Mouse (Mus musculus): Measurements from ENCODE around the gene Sult2b1.

The Sult2b1 gene

GRCm38 (mm10) chr7:45725151-45725550 lies 59.3 kb downstream of the Sult2b1 start:
- no peak for DNase-seq (ENCODE audit: low spot score in 2 of 2)

DNA sequence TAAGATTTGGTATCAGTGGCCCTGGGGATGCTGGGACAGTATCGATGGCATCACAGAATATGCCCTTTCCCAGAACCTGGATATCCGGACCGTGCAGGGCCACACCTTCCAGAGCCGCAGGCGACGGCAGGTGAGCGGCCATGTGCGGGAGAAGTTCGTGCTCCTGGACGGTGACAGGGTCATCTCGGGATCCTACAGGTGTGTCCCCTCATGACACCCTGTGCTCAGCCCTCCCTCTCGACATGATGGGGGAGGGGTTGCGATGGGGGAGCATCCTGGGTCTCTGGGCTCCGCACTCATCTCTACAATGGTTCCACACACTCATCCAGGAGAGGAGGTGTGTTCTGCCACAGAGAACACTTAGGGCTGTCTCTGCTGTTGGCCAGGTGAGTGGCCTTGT lies 60.7 kb downstream of the Sult2b1 start:
- no peak for DNase-seq (ENCODE audit: low spot score in 2 of 2)

- DNase-seq (ENCODE audit: low spot score in 2 of 2): no peak
These were observed 61.2 kb downstream of the Sult2b1 start for GRCm38 (mm10) chr7:45723301-45723700.

- no peak for DNase-seq (ENCODE audit: low spot score in 2 of 2)
These were observed 62.1 kb downstream of the Sult2b1 start for GRCm38 (mm10) chr7:45722348-45722713.

DNA sequence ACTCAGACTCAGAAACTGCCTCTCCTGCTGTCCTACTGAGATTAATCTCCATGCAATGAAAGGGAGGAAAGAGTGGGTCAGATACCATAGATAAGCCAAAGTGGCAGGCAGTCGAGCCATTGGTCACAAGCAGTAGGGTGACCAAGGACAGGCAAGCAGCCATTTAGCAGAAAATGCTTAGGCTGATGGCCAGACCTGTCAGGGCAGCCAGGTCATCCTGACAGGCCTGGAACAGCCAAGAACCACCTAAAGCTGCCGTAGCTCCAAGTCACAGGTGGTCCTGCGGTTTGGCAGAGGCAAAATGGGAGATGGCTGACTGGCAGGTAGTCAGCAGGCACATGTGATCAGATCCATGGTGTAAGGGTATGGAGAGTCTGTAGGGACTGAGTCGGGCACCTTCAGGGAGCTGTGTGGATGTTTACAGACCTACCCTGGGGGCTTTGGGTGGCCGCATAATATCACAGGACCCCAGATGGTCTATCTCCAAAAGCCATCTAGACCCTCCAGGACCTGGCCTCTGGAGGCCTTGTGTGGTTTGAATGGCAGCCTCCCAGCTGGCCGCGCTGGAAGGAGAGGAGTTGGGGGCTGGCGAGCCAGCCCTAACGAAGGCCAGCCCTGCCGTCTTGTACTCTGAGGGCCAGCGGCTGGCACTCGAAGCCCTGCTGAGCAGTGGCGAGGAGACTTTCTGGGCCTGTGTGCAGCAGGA lies 62.7 kb downstream of the Sult2b1 start:
- no peak for DNase-seq (ENCODE audit: low spot score in 2 of 2)

GRCm38 (mm10) chr7:45721234-45721571 lies 63.3 kb downstream of the Sult2b1 start:
- no peak for DNase-seq (ENCODE audit: low spot score in 2 of 2)

DNA sequence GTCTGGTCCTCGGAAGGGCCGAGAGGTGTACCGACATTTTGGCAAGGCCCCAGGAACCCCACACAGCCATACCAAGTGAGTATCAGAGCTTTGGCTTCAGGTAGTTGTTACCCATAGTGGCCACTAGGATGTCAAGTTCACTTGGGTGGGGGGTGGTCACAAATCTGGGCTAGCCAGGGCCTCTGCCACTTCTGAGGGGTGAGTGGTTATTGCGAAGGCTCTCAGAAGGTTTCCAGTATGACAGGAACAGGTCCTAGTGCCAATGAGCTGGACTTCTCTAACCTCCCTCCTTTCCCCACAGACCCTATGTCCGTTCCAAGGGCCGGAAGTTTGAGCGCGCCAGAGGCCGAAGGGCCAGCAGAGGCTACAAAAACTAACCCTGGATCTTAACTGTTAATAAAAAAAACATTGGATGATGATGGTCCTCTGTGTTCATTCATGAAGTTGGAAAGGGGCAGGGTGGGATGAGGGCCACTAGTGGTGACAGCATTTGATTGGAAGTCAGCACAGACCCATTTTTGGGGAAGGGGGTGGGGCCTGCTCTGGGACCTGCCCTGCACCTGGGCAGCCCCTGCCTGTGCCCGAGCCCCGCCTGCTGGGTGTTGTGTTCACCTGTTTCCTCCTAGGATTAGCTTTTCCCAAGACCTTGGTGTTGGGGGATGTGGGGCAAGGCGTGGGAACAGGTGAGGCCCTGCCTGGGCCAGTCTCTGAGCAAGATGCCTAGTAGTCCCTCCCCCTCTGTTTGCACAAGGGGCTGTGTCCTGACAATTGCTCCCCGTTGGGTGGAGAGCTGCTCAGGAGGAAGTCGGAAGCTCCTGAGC lies 63.8 kb downstream of the Sult2b1 start, which contains the start of gene Fam83e:
Fam83e (plus strand) TSS at position 800 of the 821 bp plus-strand sequence.
- peak in 1 of 2 experiments; percentile 13 for DNase-seq (ENCODE audit: low spot score in 2 of 2)

GRCm38 (mm10) chr7:45719738-45720412 lies 64.6 kb downstream of the Sult2b1 start:
- peak in 1 of 2 experiments; percentile 10 for DNase-seq (ENCODE audit: low spot score in 2 of 2)

DNA sequence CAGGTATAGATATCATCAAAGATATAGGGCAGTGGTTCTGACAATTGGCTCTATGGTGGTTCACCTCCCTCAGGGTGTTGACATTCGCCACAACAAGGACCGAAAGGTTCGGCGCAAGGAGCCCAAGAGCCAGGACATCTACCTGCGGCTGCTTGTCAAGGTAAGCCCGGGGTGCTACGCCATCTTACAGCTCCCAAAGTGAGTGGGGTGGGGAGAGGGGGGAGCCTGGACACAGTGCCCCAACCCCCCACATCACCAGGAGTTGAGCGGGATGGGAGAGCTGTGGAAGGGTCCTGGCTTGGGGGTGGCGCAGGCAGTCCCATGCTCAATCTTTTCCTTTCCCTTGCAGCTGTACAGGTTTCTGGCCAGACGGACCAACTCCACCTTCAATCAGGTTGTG lies 65.3 kb downstream of the Sult2b1 start:
- peak in 1 of 2 experiments; percentile 13 for DNase-seq (ENCODE audit: low spot score in 2 of 2)

DNA sequence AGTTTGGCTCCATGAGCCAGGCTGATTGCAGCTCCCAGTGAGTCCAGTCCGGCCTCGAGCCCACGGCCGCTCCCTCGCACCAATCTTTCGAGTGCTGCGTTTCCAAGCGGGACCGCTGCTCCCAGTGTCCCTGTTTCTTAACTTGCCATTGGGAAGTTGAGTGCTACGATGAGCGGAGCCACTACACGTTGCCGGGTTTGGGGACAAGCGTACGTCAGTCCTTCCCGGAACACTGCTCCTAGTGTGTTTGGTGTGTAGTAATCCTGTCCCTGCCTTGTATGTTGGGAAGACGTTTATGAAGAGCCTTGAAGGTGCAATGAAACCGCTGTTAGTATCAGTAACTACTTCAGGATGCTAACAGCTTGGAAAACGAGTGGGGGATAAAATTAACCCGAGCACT lies 66.1 kb downstream of the Sult2b1 start:
- DNase-seq (ENCODE audit: low spot score in 2 of 2): peak in 1 of 2 experiments; percentile 30

- DNase-seq (ENCODE audit: low spot score in 2 of 2): peak; percentile 98 to 99
These were observed 66.6 kb downstream of the Sult2b1 start, which contains the start of gene Sphk2 for GRCm38 (mm10) chr7:45717918-45718297. Gene Sphk2 (minus strand): TSS chr7:45718002.

GRCm38 (mm10) chr7:45716952-45717917 lies 67.2 kb downstream of the Sult2b1 start:
- DNase-seq (ENCODE audit: low spot score in 2 of 2): no peak

- DNase-seq (ENCODE audit: low spot score in 2 of 2): no peak
These were observed 68.0 kb downstream of the Sult2b1 start for GRCm38 (mm10) chr7:45716460-45716857.

DNA sequence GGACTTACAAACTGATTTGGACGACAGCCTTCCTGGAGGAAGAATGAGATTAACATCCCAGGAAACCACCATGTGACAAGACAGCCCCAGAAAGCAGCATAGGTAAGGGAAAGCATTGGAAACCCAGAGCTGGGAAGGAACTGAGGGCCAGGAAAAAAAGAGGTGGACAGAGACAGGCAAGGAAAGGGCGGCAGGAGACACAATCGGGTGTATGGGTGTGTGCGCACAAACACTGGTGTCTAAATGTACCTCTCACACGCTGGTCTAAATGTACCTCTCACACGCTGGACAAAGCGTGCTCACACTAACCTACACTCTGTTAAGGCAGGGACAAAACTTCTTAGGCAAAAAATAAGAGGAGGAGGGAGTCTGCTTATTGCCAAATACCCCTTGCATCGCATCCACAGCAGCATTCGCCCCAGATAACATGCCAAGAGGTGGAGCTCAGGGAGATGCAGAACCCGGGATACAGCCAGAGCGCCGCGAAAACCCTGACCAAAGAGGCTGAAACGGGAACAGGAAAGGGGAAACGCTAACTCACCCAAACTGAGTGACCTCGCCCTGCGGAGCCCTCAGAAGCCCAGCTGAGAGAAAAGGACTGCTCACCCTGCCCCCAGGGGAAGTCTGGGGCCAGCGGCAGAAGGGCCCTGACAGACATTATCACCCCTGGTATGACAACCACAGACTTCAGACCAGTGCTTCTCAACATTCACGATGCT lies 68.6 kb downstream of the Sult2b1 start:
- peak in 1 of 2 experiments; percentile 14 for DNase-seq (ENCODE audit: low spot score in 2 of 2)

- peak; percentile 95 to 96 for DNase-seq (ENCODE audit: low spot score in 2 of 2)
These were observed 69.3 kb downstream of the Sult2b1 start, which contains the start of gene Rpl18 for GRCm38 (mm10) chr7:45715090-45715708. Gene Rpl18 (plus strand): TSS chr7:45715457.

- no peak for DNase-seq (ENCODE audit: low spot score in 2 of 2)
These were observed 69.8 kb downstream of the Sult2b1 start for GRCm38 (mm10) chr7:45714630-45715089.

DNA sequence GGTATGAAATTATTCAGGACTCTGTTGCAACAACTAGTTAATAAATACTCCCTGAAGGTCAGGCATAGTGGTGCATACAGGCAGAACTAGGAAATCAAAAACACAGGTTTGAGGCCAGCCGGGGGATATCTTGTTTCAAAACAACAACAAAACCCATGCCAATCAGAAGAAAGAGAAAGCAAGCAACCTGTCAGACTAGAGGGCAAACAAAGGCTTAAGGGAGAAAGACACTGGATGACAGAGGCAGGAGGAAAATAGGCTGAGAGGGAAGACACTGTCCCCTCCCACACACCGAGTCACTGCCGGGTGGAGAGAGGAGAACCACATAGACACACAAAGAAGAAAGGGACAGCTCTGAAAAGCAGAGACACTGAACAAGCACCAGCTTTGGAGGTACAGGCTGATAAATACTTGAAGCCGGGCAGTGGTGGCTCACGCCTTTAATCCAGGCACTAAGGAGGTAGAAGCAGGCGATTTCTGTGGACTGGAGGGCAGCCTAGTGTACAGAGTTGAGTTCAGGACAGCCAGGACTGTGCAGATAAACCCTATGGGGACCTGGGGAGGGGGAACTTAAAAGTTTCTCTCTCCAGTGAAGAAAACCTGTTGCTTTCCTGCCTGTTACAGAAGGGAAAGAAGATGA lies 70.5 kb downstream of the Sult2b1 start:
- DNase-seq (ENCODE audit: low spot score in 2 of 2): no peak

- no peak for DNase-seq (ENCODE audit: low spot score in 2 of 2)
These were observed 71.1 kb downstream of the Sult2b1 start for GRCm38 (mm10) chr7:45713396-45713795.

GRCm38 (mm10) chr7:45712022-45712757 lies 72.3 kb downstream of the Sult2b1 start:
- DNase-seq (ENCODE audit: low spot score in 2 of 2): no peak

Data from spleen, postnatal 4 days (tissue).